Mouse (Mus musculus): ENCODE measurements around the gene Apool. TPM values are rescaled to one million over a fixed set of nuclear protein-coding genes. Genes with fewer than 3 reads are reported as not detected.

Gene Apool
- polyA plus RNA-seq (2012; rRNA removed) = 0.34 and 0.61 TPM in 2 replicates

DNA sequence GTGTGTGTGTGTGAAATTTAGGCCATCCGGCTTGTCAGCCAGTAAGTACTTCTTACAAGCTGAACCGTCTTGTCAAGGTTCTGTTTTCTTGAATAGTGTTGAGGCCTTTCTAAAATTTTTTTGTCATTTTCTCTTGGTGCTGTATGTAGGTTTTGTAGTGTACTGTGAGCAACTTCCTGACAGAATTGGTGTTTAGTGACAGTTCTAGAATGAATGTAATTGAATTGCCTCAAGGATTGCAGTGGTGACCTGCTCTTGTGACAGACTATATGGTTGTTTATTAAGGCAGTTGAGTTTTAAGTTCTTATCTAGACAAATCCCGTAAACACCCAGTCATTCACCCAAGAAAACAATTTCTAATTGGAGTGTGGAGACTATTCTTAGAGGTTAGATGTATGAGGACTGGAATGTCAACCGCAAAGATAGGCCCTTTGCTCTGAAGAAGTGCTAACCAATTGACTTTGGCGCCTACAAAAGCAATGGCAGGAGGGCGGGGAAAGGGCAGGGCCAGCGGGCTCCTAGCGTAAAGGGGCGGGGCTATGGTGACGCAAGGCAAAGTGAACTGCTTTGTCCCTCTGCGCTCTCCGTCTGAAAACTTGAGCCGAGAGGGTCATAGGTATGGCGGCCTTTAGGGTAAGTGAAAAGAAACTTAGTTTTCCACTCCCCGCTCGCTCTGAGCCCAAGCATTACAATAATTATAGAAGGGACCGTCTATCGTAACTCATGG is at the start of gene Apool:
Gene Apool (plus strand): TSS at position 531 of the 727 bp plus-strand sequence.

GRCm38 (mm10) chrX:112406679-112407078 is 95.5 kb downstream of the Apool start, which contains the start of gene Satl1:
Gene Satl1, minus strand, starts transcription at chrX:112406779.

Other genes starting within 250 kb of the Apool start
- gene 4933403O08Rik, start 72.3 kb upstream of the Apool start, polyA plus RNA-seq (2012; rRNA removed) = not detected in 2 replicates
- not detected in 2 replicates for gene Satl1, start 95.4 kb downstream of the Apool start, polyA plus RNA-seq (2012; rRNA removed)
- gene 2010106E10Rik, start 183.9 kb downstream of the Apool start, polyA plus RNA-seq (2012; rRNA removed) = not detected in 2 replicates

All from stomach, adult 2 months (tissue).